In genomic region chr8:120779106-120779505, GRCm38 (mm10) we compare ENCODE assay signal across 26 mouse cellular contexts. TPM values are rescaled to one million over a fixed set of nuclear protein-coding genes. Genes with fewer than 3 reads are reported as not detected.
A peak's percentile ranks its signal among the peaks of the same experiment; 100 is the strongest.
DNase-seq lines count a peak whose midpoint lies in the region; TF ChIP-seq lines count a peak whose summit lies in the region.
"Had no signal": no experiment of that assay in that cellular context is flagged by ENCODE, and none has a peak within 500 bp of the region (broad histone marks: within the 10 kb centered on the region; RNA-seq: fewer than 3 reads in every experiment).

No protein-coding gene starts in this region.

- intact Hi-C loops in gastrocnemius, adult 2 months (cut with DNase I): no loop called here
- intact Hi-C loops in gastrocnemius, postnatal 14 days (cut with DNase I; ENCODE audit: low total_unique reads): no loop called here

- DNase-seq in gastrocnemius, adult 2 months: peak; percentile 86
- no peak for DNase-seq in gastrocnemius, postnatal 10 days
- DNase-seq in gastrocnemius, postnatal 14 days: peak; percentile 41
- DNase-seq in splenic B cell, adult 2 months (ENCODE audit: low read depth, low spot score): peak; percentile 44
- no peak for DNase-seq in thymus, postnatal 25 days
- no peak for DNase-seq in right cerebral cortex, postnatal 36 days (ENCODE audit: low spot score in 2 of 2)
- DNase-seq: adrenal gland, adult 8-10 months; adrenal gland, postnatal 25 days; B cell, adult 2 months; cerebellum, adult 11 months; cerebellum, adult 2 months; cerebellum, adult 9-11 months; cerebellum, postnatal 25 days; heart, adult 2 months; heart, postnatal 14 days; heart, postnatal 4 days; kidney, adult 18-20 months had no signal

- TF ChIP-seq CTCF in gastrocnemius, adult 2 months (IDR thresholded peaks at IDR 0.05): no peak

- no peak overlapping the region for H3K4me3 ChIP-seq in gastrocnemius, adult 2 months
- H3K4me3 ChIP-seq: embryonic facial prominence, embryonic 12.5 days; embryonic facial prominence, embryonic 15.5 days; forebrain, embryonic 12.5 days; forebrain, embryonic 15.5 days; heart, adult 2 months; heart, embryonic 10.5 days; heart, embryonic 13.5 days had no signal

- no peaks in the 10 kb centered on the region for H3K27me3 ChIP-seq in splenic B cell, adult 2 months (ENCODE audit: control insufficient read depth, insufficient read depth, low read length, poor library complexity, severe bottlenecking)
- H3K27me3 ChIP-seq: embryonic facial prominence, embryonic 12.5 days; forebrain, embryonic 15.5 days had no signal

- H3K36me3 ChIP-seq in splenic B cell, adult 2 months (ENCODE audit: control insufficient read depth, insufficient read depth, low read length, poor library complexity, severe bottlenecking): no peaks in the 10 kb centered on the region
- H3K36me3 ChIP-seq: embryonic facial prominence, embryonic 12.5 days; embryonic facial prominence, embryonic 15.5 days; forebrain, embryonic 12.5 days; forebrain, embryonic 15.5 days; heart, embryonic 10.5 days; heart, embryonic 13.5 days had no signal

- peak overlapping the region; percentile 79 for H3K27ac ChIP-seq in gastrocnemius, adult 2 months
- H3K27ac ChIP-seq: embryonic facial prominence, embryonic 12.5 days; embryonic facial prominence, embryonic 15.5 days; forebrain, embryonic 12.5 days; forebrain, embryonic 15.5 days; heart, adult 2 months; heart, embryonic 10.5 days; heart, embryonic 13.5 days; hindbrain, embryonic 14.5 days; hindbrain, postnatal 0 days had no signal

RNA-seq across cellular contexts. Expression of gene Irf8, which starts 42.9 kb away (rescaled TPM):
- total RNA-seq in gastrocnemius, adult 2 months (2021): 10 to 100 TPM in 1 of 2 experiments, 1 to 10 TPM in 1; 4.8 to 11.2 TPM
- 1 to 10 TPM; 2.0 to 2.6 TPM for total RNA-seq in gastrocnemius, postnatal 10 days (2021)
- 1 to 10 TPM; 2.4 to 3.0 TPM for total RNA-seq in gastrocnemius, postnatal 14 days (2021)
- total RNA-seq: MEL had no signal

Comparison
In these comparisons a context has a peak if more than half of its experiments do, and no peak if none do; other contexts are left out.
1. DNase-seq: peak in gastrocnemius, adult 2 months (single experiment), gastrocnemius, postnatal 14 days (single experiment) and splenic B cell, adult 2 months (single experiment); none in gastrocnemius, postnatal 10 days (single experiment), thymus, postnatal 25 days (single experiment) and right cerebral cortex, postnatal 36 days (0 of 2).